Mouse (Mus musculus) brain, embryonic 14.5 days (tissue): ENCODE measurements around the gene St6galnac1. TPM values are rescaled to one million over a fixed set of nuclear protein-coding genes. Genes with fewer than 3 reads are reported as not detected.
"Not testable (repeated sequence)": the region's sequence is repeated elsewhere in the genome, so short reads cannot be mapped to it uniquely, and the experiment has no call there.

ENCODE experiments used
- DNase-seq: peaks from one replicate; pipeline ENCODE4 v3.0.0-alpha.2; 2011; ENCODE audit warnings: low read depth
- CTCF ChIP-seq: fragments of 200-500 bp; IDR thresholded peaks from 2 replicates; pipeline ENCODE4 v1.5.1; 2012; ENCODE audit warnings: inconsistent platforms, mild to moderate bottlenecking, moderate library complexity, borderline replicate concordance; ENCODE audit not compliant: insufficient read depth, insufficient read length; ENCODE audit errors: extremely low read depth
- POLR2A ChIP-seq: fragments of 200-500 bp; IDR thresholded peaks from 2 replicates; pipeline ENCODE4 v1.6.1; 2012; ENCODE audit warnings: mild to moderate bottlenecking, inconsistent platforms, borderline replicate concordance; ENCODE audit not compliant: poor library complexity, insufficient read depth, insufficient read length, severe bottlenecking; ENCODE audit errors: extremely low read depth
- polyA plus RNA-seq: library from polyadenylated mRNA; depleted of rRNA; stranded (reverse); fragments of >200 nt; gene quantifications from 2 replicates; pipeline ENCODE4 v1.2.3, GENCODE M21; 2012

The St6galnac1 gene
- polyA plus RNA-seq, 1 experiment, result not detected

- no peak for DNase-seq
- no peak for TF ChIP-seq CTCF
- no peak for TF ChIP-seq POLR2A
Observed at GRCm38 (mm10) chr11:116802709-116803108, 27.4 kb upstream of the St6galnac1 start.

DNA sequence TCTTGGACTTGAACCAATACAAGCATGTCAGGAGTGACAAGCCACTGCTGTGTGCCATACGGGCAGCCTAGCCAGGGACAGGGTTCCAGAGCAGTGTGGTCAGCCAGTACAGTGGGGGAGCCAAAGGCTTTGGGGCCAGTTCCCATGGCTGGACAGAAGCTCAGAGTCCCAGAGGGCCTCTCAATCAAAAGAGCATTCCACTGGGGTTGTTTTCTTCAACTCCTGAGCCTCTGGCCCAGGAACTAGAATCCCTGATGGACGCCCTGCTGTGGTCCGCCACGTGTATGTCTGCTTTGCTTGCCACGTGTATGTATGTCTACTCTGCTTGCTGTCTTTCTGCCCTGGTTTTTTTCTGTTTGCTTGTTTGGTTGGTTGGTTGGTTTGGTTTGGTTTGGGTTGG is 25.8 kb upstream of the St6galnac1 start:
- no peak for DNase-seq
- no peak for TF ChIP-seq CTCF
- no peak for TF ChIP-seq POLR2A

DNA sequence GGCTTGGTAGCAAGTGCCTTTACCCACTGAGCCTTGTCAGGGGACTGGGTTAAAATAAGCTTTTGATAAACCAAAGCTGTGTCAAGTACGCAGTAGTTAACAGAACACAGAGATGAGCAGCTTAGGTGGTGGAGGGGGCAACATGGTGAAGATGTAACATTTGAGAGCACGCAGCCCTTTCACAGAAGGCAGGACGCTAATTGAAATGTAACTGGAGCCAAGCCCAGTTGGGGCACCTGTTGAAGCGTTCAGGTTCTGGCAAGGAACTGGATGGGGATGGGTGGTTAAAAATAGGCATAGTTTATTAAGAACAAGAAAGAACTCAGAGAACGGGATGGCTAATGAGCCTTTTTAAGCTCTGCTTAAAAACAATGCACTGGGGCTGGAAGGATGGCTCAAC is 24.1 kb upstream of the St6galnac1 start:
- TF ChIP-seq POLR2A (no peak), CTCF (no peak)
- DNase-seq, result peak; percentile 47

- TF ChIP-seq CTCF (no peak), POLR2A (no peak)
- no peak for DNase-seq
Observed at GRCm38 (mm10) chr11:116784221-116784620, 8.9 kb upstream of the St6galnac1 start.

DNA sequence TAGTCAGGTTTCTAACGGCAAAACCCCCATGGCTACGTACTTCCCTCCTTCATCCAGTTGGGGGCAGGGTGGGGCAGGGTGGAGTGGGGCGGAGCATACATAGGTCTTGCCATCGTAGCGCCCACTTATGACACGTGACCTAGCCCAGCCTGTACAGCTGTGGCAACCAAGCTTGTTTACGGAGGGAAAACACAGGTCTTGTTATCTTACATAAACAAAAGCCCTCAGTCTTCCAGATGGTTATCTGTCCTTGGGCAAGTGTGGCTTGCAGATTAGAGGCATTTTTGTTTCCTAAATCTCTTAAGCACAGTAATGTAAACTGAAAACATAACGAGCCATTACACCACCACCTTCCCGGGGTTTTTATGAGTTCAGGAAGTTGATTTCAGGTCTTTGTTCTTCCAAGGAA is 7.4 kb upstream of the St6galnac1 start:
- no peak for DNase-seq
- no peak for TF ChIP-seq CTCF
- TF ChIP-seq POLR2A, result no peak

DNA sequence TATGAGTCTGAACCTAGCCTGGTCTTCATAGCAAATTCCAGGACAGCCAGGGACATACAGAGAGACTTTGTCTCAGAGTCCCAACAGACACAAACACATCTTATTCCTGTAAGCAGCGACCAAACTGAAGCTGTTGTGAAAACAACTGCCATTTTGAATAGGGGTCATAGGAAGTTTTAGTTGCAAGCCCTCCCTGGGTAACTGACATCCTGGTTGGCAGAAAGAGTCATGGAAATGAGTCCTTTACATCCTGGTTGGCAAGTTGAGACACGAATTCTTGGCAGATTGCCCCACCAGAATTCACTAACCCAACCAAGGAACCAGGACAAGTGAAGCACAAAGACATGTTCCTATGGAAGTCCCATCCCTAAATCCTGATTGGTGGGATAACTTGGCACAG is 2.1 kb downstream of the St6galnac1 start:
- no peak for TF ChIP-seq POLR2A
- no peak for TF ChIP-seq CTCF
- peak; percentile 2 for DNase-seq

- DNase-seq, result no peak
- TF ChIP-seq CTCF, result no peak
- TF ChIP-seq POLR2A, result no peak
Observed at GRCm38 (mm10) chr11:116769873-116770272, 5.4 kb downstream of the St6galnac1 start.

GRCm38 (mm10) chr11:116764946-116765345 is 10.4 kb downstream of the St6galnac1 start:
- no peak for DNase-seq
- no peak for TF ChIP-seq CTCF
- no peak for TF ChIP-seq POLR2A

DNA sequence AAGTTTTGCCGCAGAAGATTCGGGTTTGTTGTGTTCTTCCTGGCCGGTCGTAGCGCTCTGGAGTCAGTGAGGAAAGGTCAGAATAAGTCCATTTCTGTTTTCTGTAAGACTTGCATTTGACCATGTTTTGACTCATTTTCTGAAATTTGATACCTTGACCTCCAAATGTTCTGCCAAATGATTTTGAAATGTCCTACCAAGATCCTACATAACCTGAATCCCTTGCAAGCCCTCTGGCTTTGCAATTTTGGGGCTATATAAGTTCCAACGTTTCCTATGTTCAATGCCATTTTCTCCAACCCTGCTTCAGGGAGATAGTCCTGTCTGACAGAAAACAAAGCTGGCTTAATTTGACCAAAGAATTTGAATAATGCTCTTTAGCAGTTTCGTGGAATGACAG is 11.0 kb downstream of the St6galnac1 start:
- TF ChIP-seq POLR2A (no peak), CTCF (no peak)
- no peak for DNase-seq

DNA sequence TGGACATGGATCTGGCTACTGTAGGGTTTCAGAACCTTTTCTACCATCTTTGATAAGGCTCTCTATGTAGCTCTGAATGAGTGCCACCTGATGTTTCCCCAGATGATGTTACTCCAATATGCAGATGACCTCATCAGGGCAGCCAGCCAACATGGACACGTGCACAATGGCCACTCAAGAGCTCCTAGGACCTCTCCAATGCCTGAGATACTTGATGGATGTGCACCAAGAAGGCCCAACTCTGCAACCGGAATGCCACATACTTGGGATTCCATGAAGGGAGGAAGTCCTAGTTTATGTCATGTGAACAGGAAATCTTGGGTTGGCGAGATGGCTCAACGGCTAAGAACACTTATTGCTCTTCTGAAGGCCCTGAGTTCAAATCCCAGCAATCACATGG is 20.1 kb downstream of the St6galnac1 start:
- DNase-seq, result no peak
- no peak for TF ChIP-seq CTCF
- no peak for TF ChIP-seq POLR2A

DNA sequence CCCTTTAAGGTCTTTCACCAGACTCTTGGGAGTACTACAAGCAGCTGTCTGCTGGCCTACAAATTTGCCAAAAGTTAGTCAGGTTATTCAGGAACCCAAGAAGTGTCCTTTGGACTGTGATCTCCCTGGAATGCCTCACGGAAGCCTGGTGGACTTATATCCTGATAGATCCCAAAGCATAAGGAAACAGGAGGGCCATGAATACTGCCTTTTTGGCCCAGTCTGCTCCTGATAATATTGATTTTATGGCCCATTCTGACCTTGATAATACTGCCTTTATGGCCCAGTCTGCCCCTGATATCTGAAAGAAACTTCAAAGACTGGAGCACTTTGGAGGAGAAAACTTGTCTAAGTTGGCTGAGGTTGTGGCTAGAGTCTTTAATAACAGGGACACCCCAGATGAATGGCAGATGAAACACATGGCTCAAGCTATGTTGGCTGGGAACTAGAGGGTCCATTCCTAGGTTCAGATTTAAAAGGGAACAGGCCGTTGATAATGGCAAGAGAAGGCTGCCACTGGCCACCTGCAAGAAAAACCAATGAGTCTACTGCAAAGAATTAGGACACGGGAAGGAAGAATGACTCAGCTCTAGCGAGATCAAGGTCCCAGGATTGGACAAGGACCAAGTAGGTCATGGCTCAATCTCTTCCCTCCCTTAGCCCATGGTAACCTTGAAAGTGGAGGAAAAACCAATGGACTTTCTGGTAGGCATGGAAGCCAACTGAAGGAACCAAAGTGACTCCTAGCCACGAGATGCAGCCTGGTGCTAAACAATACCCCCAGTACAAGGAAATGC is 21.4 kb downstream of the St6galnac1 start:
- no peak for TF ChIP-seq CTCF
- TF ChIP-seq POLR2A, result no peak

DNA sequence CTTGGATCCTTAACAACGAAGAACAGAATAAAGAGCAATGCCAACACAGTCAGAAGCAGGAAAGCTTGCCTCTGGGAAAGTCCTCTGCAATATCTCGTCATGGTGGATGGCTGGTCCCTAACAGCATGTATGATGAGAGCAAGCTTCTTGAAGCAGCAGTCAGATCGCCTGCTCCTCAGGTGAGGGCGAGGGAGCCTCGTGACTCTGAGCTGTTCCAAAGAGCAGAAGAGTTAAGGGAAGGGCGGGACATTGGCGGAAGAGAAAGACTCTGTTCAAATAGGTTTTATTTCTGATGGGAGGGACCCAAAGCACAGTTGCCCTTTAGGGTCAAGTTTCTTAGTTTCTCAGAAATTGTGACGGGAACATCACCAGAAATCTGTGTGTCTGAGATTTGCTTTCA is 25.6 kb downstream of the St6galnac1 start:
- TF ChIP-seq CTCF (no peak), POLR2A (no peak)
- no peak for DNase-seq

More for the DNA sequence above, 21.4 kb downstream of the St6galnac1 start:
- DNase-seq, result no peak

DNA sequence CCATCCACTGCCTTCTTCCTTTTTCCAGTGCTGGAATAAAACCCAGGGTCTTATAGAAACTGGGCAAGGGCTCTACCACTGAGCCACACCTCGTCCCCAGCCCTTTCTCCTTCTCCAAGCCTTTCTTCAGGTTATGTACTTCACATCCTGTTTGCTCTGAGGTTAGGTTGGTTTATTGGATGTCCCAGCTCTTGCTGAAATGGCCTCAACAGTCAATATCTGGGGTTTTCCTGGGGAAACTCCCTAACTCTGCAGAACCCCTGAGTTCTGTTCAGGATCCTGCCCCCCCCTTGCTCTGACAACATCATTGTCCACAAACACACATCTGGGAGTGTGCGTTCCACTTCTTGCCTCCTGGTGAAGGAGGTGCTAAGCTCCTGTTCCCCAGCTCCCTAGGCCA is 26.6 kb downstream of the St6galnac1 start:
- DNase-seq, result not testable (repeated sequence)

DNA sequence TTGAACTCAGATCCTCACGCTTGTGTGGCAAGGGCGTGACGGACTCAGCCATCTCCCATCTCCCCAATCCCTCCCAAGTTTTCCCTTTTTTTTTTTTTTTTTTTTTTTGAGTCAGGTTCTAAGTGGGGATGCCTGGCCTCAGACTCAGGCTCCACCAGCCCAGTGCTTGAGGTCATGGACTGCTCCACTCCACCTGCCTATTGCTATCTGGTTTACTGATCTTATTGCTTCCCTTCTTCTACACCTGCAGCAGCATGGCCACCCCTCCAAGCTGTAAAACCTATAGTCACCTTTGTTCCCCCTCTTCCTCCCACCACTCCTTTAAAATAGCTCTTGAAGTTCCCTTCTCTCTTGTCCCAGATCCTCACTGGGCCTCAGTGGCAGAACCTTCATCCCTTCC is 28.5 kb downstream of the St6galnac1 start:
- not testable (repeated sequence) for DNase-seq

DNA sequence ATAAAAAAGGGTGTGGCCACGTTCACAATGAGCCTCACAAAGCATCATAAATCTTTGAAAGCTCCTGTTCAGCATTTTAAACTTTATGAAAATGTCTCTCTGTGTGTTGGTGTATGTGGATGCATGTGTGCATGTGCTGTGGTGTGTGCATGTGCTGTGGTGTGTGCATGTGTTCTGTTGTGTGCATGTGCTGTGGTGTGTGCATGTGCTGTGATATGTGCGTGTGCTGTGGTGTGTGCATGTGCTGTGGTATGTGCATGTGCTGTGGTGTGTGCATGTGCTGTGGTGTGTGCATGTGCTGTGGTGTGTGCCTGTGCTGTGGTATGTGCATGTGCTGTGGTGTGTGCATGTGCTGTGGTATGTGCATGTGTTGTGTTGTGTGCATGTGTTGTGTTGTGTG is 29.9 kb downstream of the St6galnac1 start:
- not testable (repeated sequence) for DNase-seq
